Mouse (Mus musculus): ENCODE measurements around the gene Flywch1. TPM values are rescaled to one million over a fixed set of nuclear protein-coding genes. Genes with fewer than 3 reads are reported as not detected.
"Not testable (repeated sequence)": the region's sequence is repeated elsewhere in the genome, so short reads cannot be mapped to it uniquely, and the experiment has no call there.

Flywch1 gene
- total and polyA plus RNA-seq, 3 experiments = 25.9 to 40.1 (median 39.4) TPM

- WGBS = 2% methylated on average over 12 of the region's 12 CpGs
- peak; percentile 85 for DNase-seq
- Histone ChIP-seq H3K36me3 (ENCODE audit: control insufficient read depth, insufficient read depth, low read length) (no peaks in the 10 kb centered on the region), H3K4me1 (ENCODE audit: control insufficient read depth, insufficient read depth, low read length) (peaks cover 1% of the 10 kb centered on the region; the same call in 1 of the 2 replicates), H3K4me3 (no peak overlapping the region), H3K79me2 (replicated peaks; ENCODE audit: control insufficient read depth, insufficient read depth, low read length) (no peaks in the 10 kb centered on the region), H3K9ac (ENCODE audit: low read depth, low read length) (no peak overlapping the region), H3K27me3 (ENCODE audit: control insufficient read depth, insufficient read depth, low read length) (no peaks in the 10 kb centered on the region), H3K27ac (no peak overlapping the region)
- intact Hi-C loops (cut with DNase I) = loop anchor here (2.0 to 5.0 kb wide), 2 partner anchors 69 to 188 kb away; partner anchors contain the start of gene Prss32
- TF ChIP-seq CTCF (IDR thresholded peaks at IDR 0.05) (peak; percentile 90), POLR2A (IDR thresholded peaks at IDR 0.05; ENCODE audit: insufficient read depth, low read depth, low read length) (no peak), EP300 (IDR thresholded peaks at IDR 0.05; ENCODE audit: insufficient read depth, low read depth, low read length) (0 out of 2 replicates have a peak, but pooled peaks have one; percentile 63)
These were observed 2.7 kb upstream of the Flywch1 start for GRCm38 (mm10) chr17:23774090-23774489.

- 63% methylated on average over 6 of the region's 6 CpGs for whole genome bisulfite sequencing
- H3K9ac ChIP-seq (ENCODE audit: low read depth, low read length) = no peak overlapping the region
- TF ChIP-seq POLR2A (IDR thresholded peaks at IDR 0.05; ENCODE audit: insufficient read depth, low read depth, low read length) (no peak), CTCF (IDR thresholded peaks at IDR 0.05) (no peak), EP300 (IDR thresholded peaks at IDR 0.05; ENCODE audit: insufficient read depth, low read depth, low read length) (no peak)
- H3K4me3 ChIP-seq = no peak overlapping the region
- intact Hi-C loops (cut with DNase I) = loop anchor here (2.0 to 5.0 kb wide), 2 partner anchors 69 to 189 kb away; partner anchors contain the start of gene Prss32
- no peak for DNase-seq
- H3K79me2 ChIP-seq (replicated peaks; ENCODE audit: control insufficient read depth, insufficient read depth, low read length) = no peaks in the 10 kb centered on the region
- H3K36me3 ChIP-seq (ENCODE audit: control insufficient read depth, insufficient read depth, low read length) = no peaks in the 10 kb centered on the region
- no peaks in the 10 kb centered on the region for H3K27me3 ChIP-seq (ENCODE audit: control insufficient read depth, insufficient read depth, low read length)
- peaks cover 1% of the 10 kb centered on the region; the same call in 1 of the 2 replicates for H3K4me1 ChIP-seq (ENCODE audit: control insufficient read depth, insufficient read depth, low read length)
- no peak overlapping the region for H3K27ac ChIP-seq
These were observed 2.3 kb upstream of the Flywch1 start for GRCm38 (mm10) chr17:23773676-23774075.

- H3K4me1 ChIP-seq (ENCODE audit: control insufficient read depth, insufficient read depth, low read length); H3K4me3 ChIP-seq; H3K27me3 ChIP-seq (ENCODE audit: control insufficient read depth, insufficient read depth, low read length); H3K36me3 ChIP-seq (ENCODE audit: control insufficient read depth, insufficient read depth, low read length); H3K79me2 ChIP-seq (replicated peaks; ENCODE audit: control insufficient read depth, insufficient read depth, low read length); H3K27ac ChIP-seq; DNase-seq; H3K9ac ChIP-seq (ENCODE audit: low read depth, low read length): not testable (repeated sequence)
- WGBS = 58% methylated on average over 2 of the region's 2 CpGs
- intact Hi-C loops (cut with DNase I) = loop anchor here (5.0 kb wide), 1 partner anchor 190 kb away; no protein-coding TSS in a partner anchor
These were observed 786 bp upstream of the Flywch1 start for GRCm38 (mm10) chr17:23772219-23772556.

- Histone ChIP-seq H3K4me3 (peak overlapping the region; percentile 86), H3K36me3 (ENCODE audit: control insufficient read depth, insufficient read depth, low read length) (no peaks in the 10 kb centered on the region), H3K79me2 (replicated peaks; ENCODE audit: control insufficient read depth, insufficient read depth, low read length) (no peaks in the 10 kb centered on the region), H3K9ac (ENCODE audit: low read depth, low read length) (peak overlapping the region; percentile 95), H3K27ac (peak overlapping the region; percentile 98), H3K27me3 (ENCODE audit: control insufficient read depth, insufficient read depth, low read length) (no peaks in the 10 kb centered on the region), H3K4me1 (ENCODE audit: control insufficient read depth, insufficient read depth, low read length) (peaks cover 1% of the 10 kb centered on the region; the same call in 1 of the 2 replicates)
- intact Hi-C loops (cut with DNase I) = loop anchor here (2.0 to 5.0 kb wide), 4 partner anchors 22 to 191 kb away; partner anchors contain the start of gene Elob
- 1% methylated on average over 19 of the region's 19 CpGs for WGBS
- TF ChIP-seq EP300 (IDR thresholded peaks at IDR 0.05; ENCODE audit: insufficient read depth, low read depth, low read length) = no peak
- TF ChIP-seq POLR2A (IDR thresholded peaks at IDR 0.05; ENCODE audit: insufficient read depth, low read depth, low read length) = no peak
- TF ChIP-seq CTCF (IDR thresholded peaks at IDR 0.05) = no peak
- no peak for DNase-seq
These were observed 512 bp downstream of the Flywch1 start for GRCm38 (mm10) chr17:23770896-23771283.

- no peak for DNase-seq
- no peaks in the 10 kb centered on the region for H3K27me3 ChIP-seq (ENCODE audit: control insufficient read depth, insufficient read depth, low read length)
- H3K27ac ChIP-seq = peak overlapping the region; percentile 98
- no peaks in the 10 kb centered on the region for H3K79me2 ChIP-seq (replicated peaks; ENCODE audit: control insufficient read depth, insufficient read depth, low read length)
- no peaks in the 10 kb centered on the region for H3K36me3 ChIP-seq (ENCODE audit: control insufficient read depth, insufficient read depth, low read length)
- H3K4me1 ChIP-seq (ENCODE audit: control insufficient read depth, insufficient read depth, low read length) = peaks cover 1% of the 10 kb centered on the region; the same call in 1 of the 2 replicates
- intact Hi-C loops (cut with DNase I) = loop anchor here (2.0 to 5.0 kb wide), 4 partner anchors 22 to 192 kb away; partner anchors contain the start of gene Elob
- peak overlapping the region; percentile 86 for H3K4me3 ChIP-seq
- TF ChIP-seq CTCF (IDR thresholded peaks at IDR 0.05) = no peak
- no peak for TF ChIP-seq POLR2A (IDR thresholded peaks at IDR 0.05; ENCODE audit: insufficient read depth, low read depth, low read length)
- TF ChIP-seq EP300 (IDR thresholded peaks at IDR 0.05; ENCODE audit: insufficient read depth, low read depth, low read length) = no peak
- WGBS = 45% methylated on average over 2 of the region's 2 CpGs
- no peak overlapping the region; the same call in 1 of the 2 replicates for H3K9ac ChIP-seq (ENCODE audit: low read depth, low read length)
These were observed 909 bp downstream of the Flywch1 start for GRCm38 (mm10) chr17:23770493-23770892.

DNA sequence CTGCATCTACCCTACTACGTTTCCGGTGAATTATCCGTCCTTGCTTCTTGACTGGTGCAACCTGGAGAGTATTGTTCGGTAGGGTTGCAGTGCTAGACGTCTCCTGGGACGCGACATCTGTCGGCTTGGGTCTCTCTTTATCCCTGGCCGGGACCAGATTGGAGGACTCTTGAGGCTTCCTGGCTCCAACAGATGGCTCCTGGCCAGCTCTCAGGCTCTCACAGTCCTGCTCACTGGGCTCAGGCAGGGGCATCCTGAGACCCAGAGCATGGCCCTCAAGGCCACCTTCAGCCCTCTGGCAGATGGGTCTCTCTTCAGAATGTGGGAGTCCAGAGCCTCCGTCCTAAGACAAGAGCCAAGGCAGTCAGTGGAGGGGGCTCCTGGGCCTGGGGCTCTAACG lies 8.4 kb downstream of the Flywch1 start:
- DNase-seq = no peak
- 69% methylated on average over 11 of the region's 11 CpGs for WGBS
- no peak for TF ChIP-seq EP300 (IDR thresholded peaks at IDR 0.05; ENCODE audit: insufficient read depth, low read depth, low read length)
- intact Hi-C loops (cut with DNase I) = no loop called here
- no peaks in the 10 kb centered on the region for H3K27me3 ChIP-seq (ENCODE audit: control insufficient read depth, insufficient read depth, low read length)
- H3K9ac ChIP-seq (ENCODE audit: low read depth, low read length) = no peak overlapping the region
- H3K4me3 ChIP-seq = no peak overlapping the region
- H3K79me2 ChIP-seq (replicated peaks; ENCODE audit: control insufficient read depth, insufficient read depth, low read length) = no peaks in the 10 kb centered on the region
- H3K27ac ChIP-seq = no peak overlapping the region
- no peaks in the 10 kb centered on the region for H3K4me1 ChIP-seq (ENCODE audit: control insufficient read depth, insufficient read depth, low read length)
- no peaks in the 10 kb centered on the region for H3K36me3 ChIP-seq (ENCODE audit: control insufficient read depth, insufficient read depth, low read length)

All from heart, adult 2 months (tissue).